In genomic region chr7:98142648-98143047, GRCm38 (mm10) we compare ENCODE assay signal across 15 mouse cellular contexts. TPM values are rescaled to one million over a fixed set of nuclear protein-coding genes. Genes with fewer than 3 reads are reported as not detected.
"Had no signal": no experiment of that assay in that cellular context is flagged by ENCODE, and none has a peak within 500 bp of the region (broad histone marks: within the 10 kb centered on the region; RNA-seq: fewer than 3 reads in every experiment).

No protein-coding gene starts in this region.

- H3K9ac ChIP-seq: limb, embryonic 15.5 days; liver, embryonic 13.5 days; midbrain, embryonic 13.5 days; neural tube, embryonic 12.5 days; stomach, embryonic 15.5 days had no signal

- H3K4me2 ChIP-seq: limb, embryonic 15.5 days; liver, embryonic 13.5 days; midbrain, embryonic 13.5 days; neural tube, embryonic 12.5 days; stomach, embryonic 15.5 days had no signal

- H3K27ac ChIP-seq: limb, embryonic 15.5 days; liver, embryonic 13.5 days; midbrain, embryonic 13.5 days; neural tube, embryonic 12.5 days; stomach, embryonic 15.5 days had no signal

- H3K9me3 ChIP-seq: limb, embryonic 15.5 days; liver, embryonic 13.5 days; midbrain, embryonic 13.5 days; neural tube, embryonic 12.5 days; stomach, embryonic 15.5 days had no signal

- DNase-seq: kidney, postnatal 25 days; layer of hippocampus, adult 9-11 months; layer of hippocampus, postnatal 36 days; liver, embryonic 13.5 days; lung, adult 18-20 months; right cerebral cortex, postnatal 14 days; thymus, adult 2 months; thymus, postnatal 25 days had no signal

- H3K27me3 ChIP-seq: limb, embryonic 15.5 days; liver, embryonic 13.5 days; midbrain, embryonic 13.5 days; neural tube, embryonic 12.5 days; stomach, embryonic 15.5 days had no signal

- H3K36me3 ChIP-seq: limb, embryonic 15.5 days; midbrain, embryonic 13.5 days; neural tube, embryonic 12.5 days; stomach, embryonic 15.5 days had no signal

- ATAC-seq: intestine, embryonic 16.5 days; midbrain, embryonic 13.5 days had no signal

- H3K4me3 ChIP-seq: limb, embryonic 15.5 days; liver, embryonic 13.5 days; midbrain, embryonic 13.5 days; myocyte; neural tube, embryonic 12.5 days; stomach, embryonic 15.5 days had no signal

RNA-seq across cellular contexts. Expression of gene B3gnt6, which starts 56.6 kb away (rescaled TPM):
- polyA plus RNA-seq: intestine, embryonic 16.5 days; limb, embryonic 11.5 days; limb, embryonic 15.5 days; liver, embryonic 13.5 days had no signal
